Mouse (Mus musculus): ENCODE measurements around the gene Bcas3. TPM values are rescaled to one million over a fixed set of nuclear protein-coding genes. Genes with fewer than 3 reads are reported as not detected.

The Bcas3 gene
- 10 to 100 TPM; 40.9 to 45.4 TPM for total RNA-seq (2021)
- long read RNA-seq, experiment 1, partial matches to known transcripts, result 1 of 3 reads
- long read RNA-seq, experiment 1, other reads (novel, unspliced or antisense), result 2 of 3 reads
- long read RNA-seq, experiment 2, partial matches to known transcripts, result 9 of 16 reads
- long read RNA-seq, experiment 2, other reads (novel, unspliced or antisense), result 5 of 16 reads

DNA sequence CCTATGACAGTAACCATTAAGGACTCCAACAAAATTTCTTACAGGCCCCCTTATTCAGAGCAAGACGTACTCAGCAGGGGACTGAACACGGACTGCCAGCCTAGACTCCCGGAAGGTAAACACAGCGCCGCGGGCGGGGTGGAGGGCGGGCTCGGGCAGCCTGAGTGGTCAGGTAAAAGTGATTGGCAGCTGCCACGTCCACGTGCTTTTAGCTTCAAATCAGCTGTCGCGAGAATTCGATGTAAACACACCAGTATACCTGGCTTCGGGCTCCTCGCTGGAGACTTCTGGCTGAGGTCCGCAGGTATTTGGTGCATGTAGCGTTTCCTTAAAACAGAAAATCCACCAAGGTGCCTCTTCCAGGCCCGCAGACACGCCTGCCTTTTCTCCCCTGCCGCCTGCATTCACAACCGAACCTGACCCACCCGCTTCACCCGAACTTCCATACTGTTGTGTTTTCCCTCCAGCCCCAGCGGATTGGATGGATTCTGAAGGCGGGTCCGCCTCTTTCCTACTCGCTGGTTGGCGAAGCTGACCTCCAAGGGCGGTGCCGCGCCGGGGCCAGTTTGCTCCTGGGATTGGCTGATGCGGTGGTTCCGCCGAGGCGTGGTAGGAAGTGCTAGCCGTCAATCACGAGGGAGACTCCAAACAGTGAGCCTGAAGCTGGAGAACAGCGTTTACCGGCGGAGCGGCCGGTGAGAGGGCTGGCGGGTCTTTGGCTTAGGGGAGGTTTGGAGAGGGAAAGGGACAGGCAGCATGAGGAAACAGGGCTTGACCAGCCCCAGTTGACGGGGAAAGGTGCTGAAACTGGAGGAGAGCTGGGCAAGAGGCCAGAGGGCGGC is at the start of gene Bcas3:
Bcas3 (plus strand) TSS at position 629 of the 842 bp plus-strand sequence.
- peak; percentile 93 to 95 for DNase-seq (ENCODE audit: low spot score in 2 of 2)

DNA sequence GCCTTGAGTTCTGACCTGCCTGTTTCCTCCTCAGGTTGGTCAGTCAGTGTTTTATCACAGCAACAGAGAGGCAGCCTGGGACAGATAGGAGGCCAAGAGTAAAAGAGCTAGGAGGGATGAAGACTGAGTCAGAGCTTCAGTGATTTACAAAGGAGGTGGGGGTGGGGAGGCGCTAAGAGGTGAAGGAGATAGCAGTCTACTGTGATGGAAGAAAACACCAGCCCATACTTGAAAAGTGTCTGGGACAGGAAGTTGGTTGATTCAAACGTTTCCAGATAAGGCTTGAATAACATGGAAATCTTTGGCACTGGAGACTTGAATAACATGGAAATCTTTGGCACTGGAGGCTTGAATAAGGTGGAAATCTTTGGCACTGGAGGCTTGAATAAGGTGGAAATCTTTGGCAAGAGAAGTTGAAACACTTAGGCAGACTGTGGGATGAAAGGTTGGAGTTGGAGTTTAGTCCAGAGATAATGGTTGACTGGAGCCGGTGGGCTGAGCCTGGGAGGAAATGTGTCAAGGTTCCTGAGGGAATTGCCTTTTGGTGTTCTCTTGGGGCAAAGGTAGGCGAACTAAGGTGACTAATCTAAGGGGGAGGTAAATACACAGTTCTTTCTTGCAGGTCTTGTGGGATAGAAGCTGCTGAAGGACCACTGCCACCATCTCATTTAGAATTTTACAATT is 46.2 kb upstream of the Bcas3 start:
- DNase-seq (ENCODE audit: low spot score in 2 of 2), result no peak

DNA sequence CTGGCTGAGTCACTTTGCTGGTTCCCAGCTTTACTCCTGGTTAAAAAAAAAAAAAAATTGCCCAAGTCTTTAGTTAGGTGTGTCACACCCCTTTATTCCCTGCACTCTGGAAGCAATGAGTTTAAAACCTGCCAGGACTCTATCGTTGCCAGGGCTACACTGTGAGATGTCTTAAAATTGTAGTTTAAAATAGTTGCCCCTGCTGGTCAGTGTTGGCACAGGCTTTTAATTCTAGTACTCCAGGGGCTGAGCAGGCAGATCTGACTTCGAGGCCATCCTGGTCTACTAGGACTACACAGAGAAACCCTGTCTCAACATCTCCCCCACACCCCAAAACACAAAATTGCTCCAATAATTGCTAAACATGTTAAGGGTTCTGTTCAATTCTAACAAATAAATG is 44.2 kb upstream of the Bcas3 start:
- no peak for DNase-seq (ENCODE audit: low spot score in 2 of 2)

DNA sequence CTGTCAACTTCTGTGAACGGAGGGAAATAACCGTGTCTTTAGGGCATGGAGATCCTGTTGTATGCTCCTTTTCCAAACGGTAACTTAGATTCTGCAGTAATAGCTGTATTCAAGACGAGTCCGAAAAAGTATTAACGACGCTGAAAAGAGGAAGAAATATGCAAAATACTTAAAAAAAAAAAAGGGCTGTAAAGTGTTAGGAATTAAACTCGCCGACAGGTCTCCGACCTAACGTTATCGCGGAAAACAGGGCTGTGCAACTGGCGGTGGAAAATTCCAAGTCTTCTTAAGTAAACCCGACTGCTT is 42.6 kb upstream of the Bcas3 start:
- no peak for DNase-seq (ENCODE audit: low spot score in 2 of 2)

DNA sequence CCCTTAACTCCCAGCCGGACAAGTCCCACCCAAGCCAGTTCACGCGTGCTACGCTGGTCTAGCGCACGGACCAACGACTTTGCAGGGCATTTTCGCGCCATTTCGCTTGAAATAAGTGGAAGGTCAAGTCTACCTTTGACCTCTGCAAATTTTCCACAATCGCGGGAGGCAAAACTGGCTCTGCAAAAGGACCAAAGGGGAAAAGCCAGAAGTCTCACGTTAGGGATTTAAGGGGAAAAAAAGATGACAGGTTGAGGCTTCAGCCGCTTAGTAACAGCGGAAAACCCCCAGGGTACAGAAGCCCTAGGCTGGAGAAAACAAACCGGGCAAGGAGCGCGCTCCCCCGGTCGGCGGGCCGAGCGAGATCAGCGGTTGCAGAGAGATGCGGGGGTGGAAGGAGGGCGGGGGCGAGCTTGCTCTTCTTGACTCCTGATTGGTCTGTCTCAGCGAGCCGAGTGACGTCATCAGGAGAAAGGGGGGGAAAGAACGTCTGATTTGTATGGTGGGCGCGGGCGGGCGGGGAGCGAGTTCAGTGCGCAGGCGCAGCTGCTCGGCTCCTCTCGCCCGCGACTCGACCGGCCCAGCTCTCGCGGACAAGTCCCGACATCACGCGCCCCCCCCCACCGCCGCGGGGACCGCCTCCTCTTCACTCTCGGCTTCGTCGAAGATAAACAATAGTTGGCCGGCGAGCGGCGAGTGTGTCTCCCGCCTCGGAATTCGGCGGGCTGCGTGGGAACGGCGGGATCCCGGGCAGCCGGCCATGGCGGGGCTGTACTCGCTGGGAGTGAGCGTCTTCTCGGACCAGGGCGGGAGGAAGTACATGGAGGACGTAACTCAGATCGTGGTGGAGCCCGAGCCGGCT is 42.0 kb upstream of the Bcas3 start, which contains the start of gene Ppm1d:
Ppm1d (plus strand) TSS at position 532 of the 862 bp plus-strand sequence.
- peak; percentile 95 to 96 for DNase-seq (ENCODE audit: low spot score in 2 of 2)

DNA sequence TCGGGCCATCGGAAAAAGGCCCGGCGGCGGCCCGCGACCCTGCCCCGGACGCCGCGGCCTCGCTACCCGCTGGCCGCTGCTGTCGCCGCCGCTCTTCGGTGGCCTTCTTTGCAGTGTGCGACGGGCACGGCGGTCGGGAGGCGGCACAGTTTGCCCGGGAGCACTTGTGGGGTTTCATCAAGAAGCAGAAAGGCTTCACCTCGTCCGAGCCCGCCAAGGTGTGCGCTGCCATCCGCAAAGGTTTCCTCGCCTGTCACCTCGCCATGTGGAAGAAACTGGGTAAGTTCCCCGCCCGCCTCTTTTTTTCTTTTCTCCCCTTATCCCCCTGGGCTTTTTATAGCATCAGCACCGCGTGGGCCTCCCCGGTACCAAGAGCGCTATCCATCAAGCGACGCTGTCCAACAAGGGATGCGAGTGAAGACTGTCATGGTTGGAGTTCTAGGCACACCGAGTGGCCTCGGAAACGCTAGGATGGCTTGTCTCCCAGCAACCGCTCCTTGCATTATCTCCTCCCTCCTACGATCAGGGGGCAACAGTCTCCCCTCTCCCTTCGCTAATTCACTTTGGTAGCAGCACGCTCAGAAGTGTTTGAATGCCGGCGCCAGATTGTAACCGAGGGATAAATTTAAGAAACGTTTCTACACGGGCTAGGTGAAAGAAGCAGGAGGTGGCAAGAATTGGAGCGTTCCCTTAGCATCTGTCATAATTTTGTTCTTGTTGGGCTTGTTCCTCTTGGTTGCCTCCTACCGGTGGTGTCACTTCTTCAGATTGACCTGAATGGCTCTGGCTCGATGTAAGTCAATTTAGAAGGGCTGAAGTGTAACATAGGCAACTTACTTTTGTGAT is 41.1 kb upstream of the Bcas3 start:
- DNase-seq (ENCODE audit: low spot score in 2 of 2), result peak; percentile 33 to 40

DNA sequence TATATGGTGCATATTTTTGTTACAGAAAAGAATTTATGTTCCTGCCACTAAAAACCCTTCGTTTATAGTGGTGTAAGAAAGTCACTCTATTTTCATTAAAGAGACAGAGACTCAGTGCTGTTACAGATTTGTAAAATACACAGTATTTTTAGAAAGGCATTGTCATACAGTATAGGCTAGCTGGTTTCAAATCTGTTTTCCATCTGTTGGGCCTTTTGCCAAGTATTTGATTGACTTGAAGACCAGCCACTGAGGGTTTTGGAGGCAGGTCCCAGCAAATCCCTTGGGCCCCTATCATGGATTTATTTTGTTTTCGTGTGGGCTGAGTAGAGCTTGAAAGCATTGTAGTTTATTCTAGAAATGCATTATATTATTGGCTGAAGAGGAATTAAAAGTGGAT is 40.1 kb upstream of the Bcas3 start:
- DNase-seq (ENCODE audit: low spot score in 2 of 2), result peak; percentile 18 to 34

DNA sequence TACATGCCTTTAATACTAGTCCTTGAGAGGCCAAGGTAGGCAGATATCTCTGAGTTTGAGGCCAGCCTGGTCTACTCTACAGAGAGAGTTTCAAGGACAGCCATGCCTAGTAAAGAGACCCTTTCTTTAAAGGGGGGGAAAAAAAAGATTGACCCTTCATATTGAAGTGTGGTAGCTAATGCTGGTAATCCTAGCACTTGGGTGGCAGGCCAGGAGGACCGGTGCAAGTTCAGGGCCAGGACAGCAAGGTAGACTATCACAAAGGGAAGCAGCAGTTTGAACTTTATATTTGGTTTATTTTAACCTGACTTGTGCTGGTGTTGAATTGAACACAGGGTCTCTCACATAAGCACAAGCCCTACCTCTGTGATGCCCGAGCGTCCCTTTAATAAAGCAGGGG is 39.6 kb upstream of the Bcas3 start:
- DNase-seq (ENCODE audit: low spot score in 2 of 2), result no peak

DNA sequence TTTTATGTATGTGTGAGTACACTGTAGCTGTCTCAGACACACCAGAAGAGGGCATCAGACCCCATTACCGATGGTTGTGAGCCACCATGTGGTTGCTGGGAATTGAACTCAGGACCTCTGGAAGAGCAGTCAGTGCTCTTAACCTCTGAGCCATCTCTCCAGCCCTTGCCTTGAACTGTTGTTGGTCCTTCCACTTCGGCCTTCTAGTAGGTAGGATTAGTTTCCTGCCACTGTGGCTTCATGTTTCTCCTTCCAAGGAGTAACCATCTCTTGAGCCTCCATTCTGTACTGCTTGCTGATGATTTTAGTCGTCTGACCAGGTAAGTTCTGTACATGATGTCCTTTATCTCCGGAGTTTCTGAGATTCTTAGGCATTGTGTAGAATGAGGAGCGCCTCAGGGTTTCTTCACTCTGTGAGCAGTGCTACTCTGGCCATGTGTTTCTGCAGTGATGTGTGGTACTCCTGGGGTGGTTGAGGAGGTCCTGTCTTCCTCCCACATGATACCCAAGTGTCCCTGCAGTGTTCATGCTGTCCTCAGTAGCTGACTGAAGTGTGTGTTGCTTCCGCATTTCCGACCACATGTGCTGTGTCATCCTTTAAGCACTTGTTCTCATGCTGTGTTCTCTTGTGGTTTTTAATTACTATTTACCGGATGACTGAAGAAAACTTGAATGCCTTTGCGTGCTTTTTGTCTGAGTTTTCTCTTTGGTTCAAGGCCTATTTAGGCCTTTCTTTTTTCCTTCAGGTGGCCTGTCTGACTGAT is 29.2 kb upstream of the Bcas3 start:
- DNase-seq (ENCODE audit: low spot score in 2 of 2), result no peak

DNA sequence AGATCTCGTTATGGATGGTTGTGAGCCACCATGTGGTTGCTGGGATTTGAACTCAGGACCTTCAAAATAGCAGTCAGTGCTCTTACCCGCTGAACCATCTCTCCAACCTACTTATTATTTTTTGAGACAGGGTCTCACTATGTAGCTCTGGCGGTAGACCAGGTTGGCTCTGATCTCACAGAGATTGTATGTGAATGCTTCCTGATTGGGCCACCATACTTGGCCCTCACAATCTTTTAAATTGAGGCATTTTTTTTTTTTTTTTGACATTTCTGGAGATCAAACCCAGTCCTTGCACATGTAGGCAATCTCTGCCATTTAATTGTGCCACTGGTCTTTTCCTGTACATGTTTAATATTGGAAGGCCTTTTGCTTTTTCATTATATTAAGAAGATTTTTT is 24.2 kb upstream of the Bcas3 start:
- DNase-seq (ENCODE audit: low spot score in 2 of 2), result no peak

DNA sequence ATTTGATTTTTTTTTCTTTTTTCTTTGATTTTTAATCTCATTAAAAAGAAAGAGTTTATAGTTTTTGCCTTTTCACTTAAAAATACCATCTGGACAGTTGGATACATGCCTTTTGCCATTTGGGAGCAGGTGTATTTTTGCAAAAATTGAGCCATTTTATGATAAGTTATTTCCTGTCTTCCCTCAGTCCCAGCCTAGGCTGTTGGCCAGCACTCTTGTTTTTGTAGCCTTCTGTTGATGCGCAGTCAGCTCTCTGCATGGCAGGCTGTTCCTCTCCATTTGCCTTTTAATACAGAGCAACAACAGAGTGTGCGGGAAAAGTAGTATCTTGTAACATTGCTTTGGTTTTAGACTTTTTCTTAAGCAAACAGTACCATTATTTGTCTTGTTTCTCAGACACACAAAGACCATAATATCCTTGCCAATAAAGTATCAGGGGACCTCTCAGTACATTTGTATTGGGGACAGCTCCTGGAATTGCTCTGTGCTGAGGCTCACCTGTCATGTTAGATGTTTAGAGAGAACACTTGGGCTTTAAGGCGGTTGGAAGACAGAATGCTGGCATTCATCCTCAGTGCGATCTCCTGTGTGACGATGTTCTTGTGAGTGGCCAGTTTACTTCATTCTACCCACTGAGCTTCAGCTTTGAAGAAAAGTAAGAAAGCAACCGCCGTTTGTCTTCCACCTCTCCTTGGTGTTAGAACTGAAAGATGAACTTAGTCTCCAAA is 23.6 kb upstream of the Bcas3 start:
- no peak for DNase-seq (ENCODE audit: low spot score in 2 of 2)

DNA sequence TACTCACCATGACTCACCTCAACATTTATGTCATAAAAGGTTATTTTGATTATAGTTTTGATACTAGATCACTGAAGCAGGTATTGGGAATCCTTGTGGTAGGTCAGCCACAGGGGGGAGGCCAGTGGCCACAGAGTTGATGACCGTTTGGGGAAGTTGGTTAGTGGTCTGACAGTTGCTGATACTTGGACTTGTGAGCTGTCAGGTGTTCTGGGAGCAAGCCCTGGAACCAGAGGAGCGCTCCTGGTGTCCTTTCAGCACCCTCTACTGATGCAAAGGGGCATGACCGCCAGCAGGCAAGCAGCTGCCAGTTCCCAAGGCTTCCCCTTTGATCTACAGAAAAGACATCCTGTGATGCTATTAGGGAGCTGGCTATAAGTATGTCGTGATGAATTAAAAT is 18.2 kb upstream of the Bcas3 start:
- peak; percentile 35 to 42 for DNase-seq (ENCODE audit: low spot score in 2 of 2)

DNA sequence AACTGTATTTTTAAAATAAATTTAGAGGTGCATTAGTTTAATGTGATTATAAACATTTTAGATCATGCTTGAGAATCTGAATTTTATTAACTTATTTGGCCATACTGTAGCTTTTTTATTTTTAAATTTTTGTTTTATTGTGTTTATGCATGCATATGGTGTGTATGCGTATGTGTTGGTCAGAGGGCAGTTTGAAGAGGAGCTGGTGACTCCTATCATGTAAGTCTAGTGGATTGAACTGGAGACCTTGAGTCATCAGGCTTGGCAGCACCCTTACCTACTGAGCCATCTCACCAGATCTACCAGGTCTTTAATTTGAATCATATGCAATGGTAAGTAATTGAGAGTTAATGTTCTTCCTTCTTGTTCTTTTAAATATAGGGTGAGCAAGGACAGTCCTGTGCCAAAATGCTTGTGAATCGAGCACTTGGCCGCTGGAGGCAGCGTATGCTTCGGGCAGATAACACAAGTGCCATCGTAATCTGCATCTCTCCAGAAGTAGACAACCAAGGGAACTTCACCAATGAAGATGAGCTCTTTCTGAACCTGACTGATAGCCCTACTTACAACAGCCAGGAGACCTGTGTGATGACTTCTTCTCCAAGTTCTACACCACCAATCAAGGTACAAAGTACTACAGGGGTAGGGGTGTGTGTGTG is 13.7 kb upstream of the Bcas3 start:
- DNase-seq (ENCODE audit: low spot score in 2 of 2), result no peak

DNA sequence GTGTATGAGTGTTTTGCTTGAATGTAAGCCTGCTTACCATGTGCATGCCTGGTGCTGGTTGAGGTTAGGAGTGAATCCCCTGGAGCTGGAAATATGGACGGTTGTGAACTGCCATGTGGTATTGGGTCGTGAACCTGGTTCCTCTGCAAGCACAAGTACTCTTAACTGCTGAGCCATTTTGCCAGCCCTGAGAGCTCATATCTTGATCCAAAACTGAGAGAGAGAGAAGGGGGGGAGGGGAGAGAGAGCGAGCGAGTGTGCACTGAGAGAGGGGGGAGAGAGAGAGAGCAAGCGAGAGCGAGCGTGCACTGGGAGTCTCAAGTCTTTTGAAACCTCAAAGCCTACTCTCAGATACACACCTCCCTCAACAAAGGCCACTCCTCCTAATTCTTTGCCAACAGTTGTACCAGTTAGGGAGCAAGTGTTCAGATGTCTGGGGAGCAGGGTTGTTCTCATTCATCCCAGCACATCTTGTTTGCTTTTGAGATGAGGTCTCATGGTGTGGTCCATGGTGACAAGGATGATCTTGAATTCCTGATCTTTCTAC is 12.8 kb upstream of the Bcas3 start:
- no peak for DNase-seq (ENCODE audit: low spot score in 2 of 2)

DNA sequence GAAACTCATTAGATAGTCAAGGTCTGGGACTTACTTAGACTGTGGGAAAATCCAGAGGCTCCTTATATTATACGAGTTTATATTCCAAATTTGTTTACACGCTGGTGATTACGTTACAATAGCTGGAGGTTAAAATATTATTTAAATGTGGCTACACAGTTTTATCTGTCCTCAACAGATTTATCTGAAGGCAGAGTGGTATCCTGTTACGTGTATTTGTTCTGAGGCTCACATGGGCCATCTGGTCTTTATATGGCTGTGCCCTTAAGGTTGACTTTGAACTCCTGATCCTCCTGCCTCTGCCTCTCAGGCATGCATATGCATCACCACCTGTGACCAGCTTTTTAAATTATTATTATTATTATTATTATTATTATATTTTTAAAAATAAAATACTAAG is 852 bp downstream of the Bcas3 start:
- DNase-seq (ENCODE audit: low spot score in 2 of 2), result no peak

DNA sequence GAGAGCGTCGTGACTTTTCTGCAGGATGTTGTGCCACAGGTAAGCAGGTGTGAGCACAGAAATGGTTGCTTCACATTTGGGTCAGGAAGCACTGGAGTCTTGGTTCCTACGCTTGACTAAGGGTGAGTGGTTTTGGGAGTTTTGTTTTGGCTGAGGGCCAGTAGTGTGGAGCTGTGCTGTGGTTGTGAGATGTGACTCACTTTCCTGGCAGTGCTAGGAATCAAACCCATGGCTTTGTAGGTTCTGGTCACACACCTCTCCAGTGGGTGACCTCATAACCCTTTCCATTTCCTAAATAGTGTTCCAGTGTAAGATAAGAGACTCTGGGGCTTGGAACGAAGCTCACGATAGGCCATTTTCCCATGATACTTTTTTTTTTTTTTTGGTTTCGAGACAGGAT is 6.7 kb downstream of the Bcas3 start:
- no peak for DNase-seq (ENCODE audit: low spot score in 2 of 2)

DNA sequence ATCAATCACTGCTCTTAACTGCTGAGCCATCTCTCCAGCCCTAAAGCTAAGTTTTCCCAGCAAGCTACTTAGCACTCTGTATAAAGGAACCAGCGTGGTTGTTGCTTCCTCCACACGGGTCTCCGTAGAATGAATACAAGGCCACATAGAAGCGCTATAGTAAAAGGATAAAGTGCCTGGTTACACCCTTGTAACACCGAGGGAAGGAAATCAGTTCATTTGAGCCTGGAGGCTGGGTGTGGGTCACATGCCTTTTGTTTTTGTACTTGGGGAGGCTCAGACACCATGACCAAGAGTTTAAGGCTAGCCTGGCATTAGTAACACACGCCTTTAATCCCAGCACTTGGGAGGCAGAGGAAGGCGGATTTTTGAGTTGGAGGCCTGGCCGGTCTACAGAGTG is 8.7 kb downstream of the Bcas3 start:
- no peak for DNase-seq (ENCODE audit: low spot score in 2 of 2)

DNA sequence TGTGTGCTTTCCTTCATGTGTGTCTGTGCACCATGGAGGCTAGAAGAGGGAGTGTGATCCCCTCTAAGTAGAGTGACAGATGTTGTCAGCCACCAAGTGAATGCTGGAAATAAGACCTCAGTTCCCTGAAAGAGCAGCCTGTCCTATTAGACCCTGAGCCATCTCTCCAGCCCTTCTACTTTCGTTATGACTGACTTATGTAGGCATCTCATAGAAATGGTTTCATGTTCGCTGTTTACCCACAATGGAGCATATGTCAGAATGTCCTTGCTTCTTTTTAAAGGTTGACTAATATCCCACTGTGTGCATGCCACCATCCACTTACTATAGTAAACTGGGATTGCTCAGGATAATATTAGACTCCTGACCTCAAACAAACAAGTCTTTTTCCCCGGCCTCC is 13.2 kb downstream of the Bcas3 start:
- DNase-seq (ENCODE audit: low spot score in 2 of 2), result no peak
